Mouse (Mus musculus): ENCODE measurements at regions not wholly inside any gene's neighbourhood (a gene's known extent, or its start where the extent isn't known, plus 50 kb on each side); places are given as distances from the start of the nearest gene placed in this dataset.

DNA sequence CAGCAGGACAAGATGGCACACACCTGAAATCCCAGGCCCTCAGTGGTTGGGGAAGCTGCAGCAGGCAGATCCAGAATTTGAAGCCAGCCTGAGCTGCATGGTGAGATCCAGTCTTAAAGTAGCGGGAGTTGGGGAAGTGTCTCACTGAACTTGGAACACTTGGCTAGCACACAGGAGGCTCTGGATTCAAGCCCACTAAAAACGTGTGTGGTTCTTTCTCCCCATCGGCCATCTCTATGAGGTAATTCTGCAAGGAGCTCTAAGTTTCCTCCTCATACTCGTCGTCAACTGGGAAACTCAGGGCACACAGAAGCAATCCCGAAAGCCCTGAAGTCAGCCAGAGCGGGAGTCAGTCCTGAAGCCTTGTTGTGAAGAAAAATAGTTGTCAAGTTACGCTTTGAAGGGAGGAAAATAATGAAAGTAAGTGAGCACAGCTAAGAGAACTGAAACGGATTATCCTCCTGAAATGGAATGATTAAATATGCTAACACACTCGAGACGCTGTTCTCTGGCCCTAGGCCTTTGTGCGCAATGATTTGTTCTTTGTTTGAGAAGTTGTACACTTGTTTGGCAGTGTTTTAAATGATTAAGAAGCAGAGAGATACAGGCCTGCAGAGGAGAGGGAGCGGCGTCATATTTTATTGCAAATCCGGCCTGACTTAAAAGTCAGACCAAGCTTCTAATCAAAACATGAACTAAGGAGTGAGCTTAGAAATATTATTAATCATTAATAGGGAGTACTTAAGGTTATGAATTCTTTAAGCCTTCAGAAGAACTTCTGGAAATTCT, 69.0 kb upstream of the Ercc4 start:
- no peaks in the 10 kb centered on the region for H3K36me3 ChIP-seq
- no peak overlapping the region for H3K9ac ChIP-seq
- H3K27me3 ChIP-seq (replicated peaks), result no peaks in the 10 kb centered on the region
- peak overlapping the region; percentile 19; the same call in 1 of the 2 replicates for H3K4me2 ChIP-seq (replicated peaks)
- peak; percentile 86 for ATAC-seq
- H3K9me3 ChIP-seq, result no peaks in the 10 kb centered on the region
- 0 out of 2 replicates have a peak, but pooled peaks cover 2% of the 10 kb centered on the region for H3K4me1 ChIP-seq (replicated peaks)
- WGBS, result 26% methylated on average over 15 of the region's 15 CpGs
- no peak overlapping the region for H3K4me3 ChIP-seq (replicated peaks)
- H3K27ac ChIP-seq, result 0 out of 2 replicates have a peak overlapping the region, but pooled peaks have one; percentile 44

- Histone ChIP-seq H3K9ac (no peak overlapping the region), H3K4me2 (replicated peaks) (no peak overlapping the region), H3K27ac (no peak overlapping the region), H3K9me3 (no peaks in the 10 kb centered on the region), H3K4me1 (replicated peaks) (0 out of 2 replicates have a peak, but pooled peaks cover 2% of the 10 kb centered on the region), H3K36me3 (no peaks in the 10 kb centered on the region), H3K27me3 (replicated peaks) (no peaks in the 10 kb centered on the region), H3K4me3 (replicated peaks) (no peak overlapping the region)
- ATAC-seq, result 0 out of 2 replicates have a peak, but pooled peaks have one; percentile 8
- 44% methylated on average over 3 of the region's 3 CpGs for WGBS
Measured at GRCm38 (mm10) chr16:13041356-13041755, 68.1 kb upstream of the Ercc4 start.

DNA sequence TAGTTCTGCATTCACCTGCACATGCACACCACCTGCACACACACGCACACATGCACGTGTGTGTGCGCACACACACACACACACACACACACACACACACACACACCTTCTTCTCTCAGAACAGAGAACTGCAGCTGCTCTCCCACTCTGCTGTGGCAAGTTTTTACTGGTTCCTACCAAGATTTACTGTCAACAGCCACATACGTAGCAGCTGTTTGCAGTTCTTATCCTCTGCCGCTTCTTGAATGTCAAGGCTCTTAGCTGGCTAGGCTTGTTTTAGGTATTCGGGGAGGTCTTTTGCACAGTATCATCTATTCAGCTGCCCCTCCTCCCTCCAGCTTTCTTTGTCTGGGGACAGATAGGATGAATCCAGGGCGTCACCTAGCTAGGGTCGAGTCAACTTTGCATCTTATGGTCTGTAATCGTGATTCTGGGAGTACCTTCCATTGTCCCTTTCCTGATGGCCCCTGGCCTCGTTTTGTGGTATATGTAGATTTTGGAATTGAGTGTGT, 64.3 kb upstream of the Ercc4 start:
- H3K27me3 ChIP-seq (replicated peaks), result no peaks in the 10 kb centered on the region
- H3K4me1 ChIP-seq (replicated peaks), result 0 out of 2 replicates have a peak, but pooled peaks cover under 1% of the 10 kb centered on the region
- H3K4me3 ChIP-seq (replicated peaks), result no peak overlapping the region
- H3K4me2 ChIP-seq (replicated peaks), result no peak overlapping the region
- H3K9me3 ChIP-seq, result no peaks in the 10 kb centered on the region
- H3K9ac ChIP-seq, result no peak overlapping the region
- 61% methylated on average over 10 of the region's 10 CpGs for WGBS
- no peaks in the 10 kb centered on the region for H3K36me3 ChIP-seq
- no peak overlapping the region for H3K27ac ChIP-seq
- no peak for ATAC-seq

DNA sequence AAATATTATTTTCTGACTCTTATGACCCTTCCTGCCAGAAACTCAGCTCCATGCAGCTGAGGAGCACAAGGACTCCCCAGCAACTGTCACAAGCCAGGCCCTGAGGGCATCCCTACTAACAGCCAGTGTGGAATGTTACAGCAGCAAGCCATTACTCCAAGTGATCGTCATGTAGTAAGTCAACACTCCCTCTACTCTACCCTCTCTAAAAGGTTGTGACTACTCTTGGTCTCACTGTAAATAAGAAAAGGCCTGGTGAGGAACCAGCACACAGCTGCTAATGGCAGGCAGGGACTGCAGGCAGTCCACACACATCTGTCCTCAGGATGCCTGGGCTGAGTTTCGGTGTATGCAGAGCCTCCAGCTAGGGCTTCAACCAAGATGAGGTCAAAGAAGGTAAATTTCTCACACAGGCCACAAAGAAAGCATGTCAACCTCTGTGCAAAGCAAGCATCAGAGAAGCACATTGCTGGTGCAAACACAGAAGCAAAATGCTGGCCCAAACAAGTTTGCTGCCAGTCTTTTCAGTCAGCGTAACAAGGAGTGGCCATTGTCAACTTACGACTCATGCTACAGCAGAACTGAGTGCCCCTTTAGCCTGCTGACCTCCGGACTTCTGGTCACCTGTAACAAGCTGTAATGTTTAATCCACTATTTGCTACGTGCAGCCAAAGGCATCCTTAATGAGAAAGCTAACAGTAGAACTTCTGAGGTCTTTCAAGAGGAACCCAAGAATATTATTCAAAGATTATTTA, 62.9 kb upstream of the Ercc4 start:
- Histone ChIP-seq H3K9me3 (no peaks in the 10 kb centered on the region), H3K4me1 (replicated peaks) (no peaks in the 10 kb centered on the region), H3K27me3 (replicated peaks) (no peaks in the 10 kb centered on the region), H3K4me3 (replicated peaks) (no peak overlapping the region), H3K4me2 (replicated peaks) (no peak overlapping the region), H3K9ac (no peak overlapping the region), H3K36me3 (no peaks in the 10 kb centered on the region), H3K27ac (no peak overlapping the region)
- no peak for ATAC-seq
- 63% methylated on average over 6 of the region's 6 CpGs for WGBS

DNA sequence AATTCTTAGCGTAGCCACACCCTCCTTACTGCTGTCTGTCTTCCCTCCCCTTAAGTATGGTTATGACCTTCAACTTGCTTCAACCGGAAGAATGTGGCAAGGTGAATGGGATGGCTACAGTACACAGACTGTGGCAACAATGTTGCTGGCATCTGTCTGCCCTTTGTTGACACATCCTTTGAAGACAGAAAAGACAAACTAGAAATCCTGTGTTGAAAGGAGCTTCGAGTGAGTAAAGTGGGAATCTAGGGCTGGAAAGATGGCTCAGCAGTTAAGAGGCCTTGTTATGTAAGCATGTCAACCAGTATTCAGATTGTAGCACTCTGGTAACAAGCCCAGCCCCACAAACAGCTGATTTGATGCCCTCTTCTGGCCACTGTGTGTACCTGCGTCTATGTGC, 60.2 kb upstream of the Ercc4 start:
- Histone ChIP-seq H3K4me3 (replicated peaks) (no peak overlapping the region), H3K27me3 (replicated peaks) (no peaks in the 10 kb centered on the region), H3K9ac (no peak overlapping the region), H3K9me3 (no peaks in the 10 kb centered on the region), H3K4me2 (replicated peaks) (no peak overlapping the region), H3K4me1 (replicated peaks) (no peaks in the 10 kb centered on the region), H3K27ac (no peak overlapping the region), H3K36me3 (no peaks in the 10 kb centered on the region)
- WGBS, result 89% methylated on average over 4 of the region's 4 CpGs
- ATAC-seq, result no peak

GRCm38 (mm10) chr16:13050225-13050892, 59.1 kb upstream of the Ercc4 start:
- Histone ChIP-seq H3K9me3 (no peaks in the 10 kb centered on the region), H3K9ac (no peak overlapping the region), H3K27me3 (replicated peaks) (no peaks in the 10 kb centered on the region), H3K4me2 (replicated peaks) (no peak overlapping the region), H3K36me3 (no peaks in the 10 kb centered on the region), H3K4me3 (replicated peaks) (no peak overlapping the region), H3K27ac (no peak overlapping the region), H3K4me1 (replicated peaks) (no peaks in the 10 kb centered on the region)
- no peak for ATAC-seq
- 77% methylated on average over 8 of the region's 8 CpGs for whole genome bisulfite sequencing

GRCm38 (mm10) chr16:13054956-13055355, 54.5 kb upstream of the Ercc4 start:
- 64% methylated on average over 7 of the region's 7 CpGs for WGBS
- Histone ChIP-seq H3K27ac (no peak overlapping the region), H3K9ac (no peak overlapping the region), H3K9me3 (no peaks in the 10 kb centered on the region), H3K36me3 (no peaks in the 10 kb centered on the region), H3K27me3 (replicated peaks) (no peaks in the 10 kb centered on the region), H3K4me3 (replicated peaks) (no peak overlapping the region), H3K4me1 (replicated peaks) (no peaks in the 10 kb centered on the region), H3K4me2 (replicated peaks) (no peak overlapping the region)
- no peak for ATAC-seq

Measured in intestine, embryonic 15.5 days (tissue).